Mouse (Mus musculus) ES-Bruce4 (cell line): Measurements from ENCODE around the gene Corin.

Experiments
- CTCF ChIP-seq: IDR thresholded peaks from one replicate; pipeline ENCODE4 v1.8.1; 2011; ENCODE audit warnings: low read depth, low read length
- POLR2A ChIP-seq: IDR thresholded peaks from one replicate; pipeline ENCODE4 v1.8.1; 2011; ENCODE audit warnings: low read length; ENCODE audit not compliant: insufficient read depth

DNA sequence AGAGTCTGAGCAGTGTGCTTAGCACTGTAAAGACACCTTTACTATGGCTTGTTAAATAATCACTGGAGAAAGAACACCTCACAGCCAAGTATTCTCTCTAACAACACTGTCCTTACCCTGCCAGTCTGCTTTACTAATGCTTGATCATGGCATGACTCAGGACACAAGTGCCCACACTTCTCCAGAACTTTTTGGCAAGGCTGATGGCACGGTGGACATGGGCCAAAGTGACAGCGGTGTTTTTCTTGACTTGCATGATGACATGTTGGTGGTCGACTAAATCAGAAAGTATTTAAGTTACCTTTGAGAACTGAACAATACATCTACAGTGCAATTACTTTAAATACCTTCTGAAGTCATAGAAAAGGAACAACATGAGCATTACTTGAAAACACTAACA is 24.6 kb upstream of the Corin start:
- no peak for TF ChIP-seq POLR2A
- no peak for TF ChIP-seq CTCF
